Comparison of ENCODE assay signal across 10 mouse cellular contexts in the genomic region with DNA sequence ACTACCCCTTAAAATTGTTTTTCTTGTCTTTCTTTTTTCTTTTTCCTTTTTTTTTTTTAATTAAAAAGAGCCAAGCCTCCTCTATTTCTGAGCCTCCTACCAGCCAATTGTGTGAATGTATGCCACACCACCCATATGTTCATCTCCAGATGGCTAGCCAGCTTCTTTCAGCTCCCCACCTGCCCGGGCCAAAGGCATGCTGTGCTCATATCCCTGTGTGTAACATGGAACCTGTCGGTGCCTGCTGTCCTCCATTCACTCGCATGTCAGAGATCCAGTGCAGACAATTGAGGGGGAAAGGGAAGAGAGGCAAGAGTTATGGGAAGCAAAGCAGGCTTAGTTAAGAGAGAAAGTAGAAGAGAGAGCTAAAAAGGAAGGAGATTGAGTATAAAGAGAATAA.
DNase-seq lines count a peak whose midpoint lies in the region; ATAC-seq lines count a peak whose summit lies in the region.
"Had no signal": no experiment of that assay in that cellular context is flagged by ENCODE, and none has a peak within 500 bp of the region (broad histone marks: within the 10 kb centered on the region; RNA-seq: fewer than 3 reads in every experiment).

No protein-coding gene starts in this region.

- H3K4me2 ChIP-seq in neural tube, embryonic 15.5 days, result no peak overlapping the region
- no peak overlapping the region for H3K4me2 ChIP-seq in hindbrain, embryonic 11.5 days (replicated peaks; ENCODE audit: low read depth, low read length)
- no peak overlapping the region for H3K4me2 ChIP-seq in kidney, embryonic 14.5 days (replicated peaks; ENCODE audit: low read depth, low read length)
- H3K4me2 ChIP-seq: kidney, embryonic 15.5 days had no signal

- no peaks in the 10 kb centered on the region for H3K27me3 ChIP-seq in neural tube, embryonic 15.5 days (replicated peaks)
- no peaks in the 10 kb centered on the region for H3K27me3 ChIP-seq in hindbrain, embryonic 11.5 days (ENCODE audit: control insufficient read depth, insufficient read depth, low read length)
- no peaks in the 10 kb centered on the region for H3K27me3 ChIP-seq in kidney, embryonic 14.5 days (ENCODE audit: control insufficient read depth, insufficient read depth, low read length)
- H3K27me3 ChIP-seq: kidney, embryonic 15.5 days had no signal

- no peaks in the 10 kb centered on the region for H3K4me1 ChIP-seq in neural tube, embryonic 15.5 days
- H3K4me1 ChIP-seq in hindbrain, embryonic 11.5 days (replicated peaks; ENCODE audit: control insufficient read depth, insufficient read depth, low read length), result no peaks in the 10 kb centered on the region
- no peaks in the 10 kb centered on the region for H3K4me1 ChIP-seq in kidney, embryonic 14.5 days (ENCODE audit: control insufficient read depth, insufficient read depth, low read length)
- H3K4me1 ChIP-seq: kidney, embryonic 15.5 days had no signal

- H3K27ac ChIP-seq in neural tube, embryonic 15.5 days (replicated peaks), result no peak overlapping the region
- H3K27ac ChIP-seq in hindbrain, embryonic 11.5 days (ENCODE audit: low read depth, low read length), result no peak overlapping the region
- H3K27ac ChIP-seq in kidney, embryonic 14.5 days (ENCODE audit: low read depth, low read length), result no peak overlapping the region
- H3K27ac ChIP-seq: kidney, embryonic 15.5 days had no signal

- H3K9me3 ChIP-seq in neural tube, embryonic 15.5 days (replicated peaks), result no peaks in the 10 kb centered on the region
- no peaks in the 10 kb centered on the region for H3K9me3 ChIP-seq in hindbrain, embryonic 11.5 days (ENCODE audit: control insufficient read depth, low read length)
- H3K9me3 ChIP-seq in kidney, embryonic 14.5 days (ENCODE audit: control insufficient read depth, low read length), result no peaks in the 10 kb centered on the region
- H3K9me3 ChIP-seq: kidney, embryonic 15.5 days had no signal

- intact Hi-C loops in left cerebral cortex, postnatal 14 days (cut with DNase I), result no loop called here

- no peak overlapping the region for H3K9ac ChIP-seq in neural tube, embryonic 15.5 days (replicated peaks)
- no peak overlapping the region for H3K9ac ChIP-seq in hindbrain, embryonic 11.5 days (ENCODE audit: low read depth, low read length)
- H3K9ac ChIP-seq in kidney, embryonic 14.5 days (ENCODE audit: low read depth, low read length), result no peak overlapping the region
- H3K9ac ChIP-seq: kidney, embryonic 15.5 days had no signal

- no peak for ATAC-seq in neural tube, embryonic 15.5 days (ENCODE audit: low FRiP score)
- peak; percentile 72; the same call in 1 of the 2 replicates for ATAC-seq in hindbrain, embryonic 11.5 days (ENCODE audit: low FRiP score)
- ATAC-seq in kidney, embryonic 14.5 days (ENCODE audit: low FRiP score, low TSS enrichment), result no peak

- DNase-seq in neural tube, embryonic 10.5 days (ENCODE audit: extremely low spot score, low spot score), result peak; percentile 13
- peak; percentile 27 for DNase-seq in hindbrain, embryonic 11.5 days (ENCODE audit: low spot score)
- DNase-seq in left cerebral cortex, postnatal 14 days (ENCODE audit: low spot score in 2 of 2), result peak; percentile 3 to 27
- no peak for DNase-seq in lung, postnatal 25 days (ENCODE audit: low spot score)
- DNase-seq in adrenal gland, postnatal 10 days, result no peak
- DNase-seq in lung, postnatal 14 days, result no peak

- no peaks in the 10 kb centered on the region for H3K36me3 ChIP-seq in neural tube, embryonic 15.5 days
- no peaks in the 10 kb centered on the region for H3K36me3 ChIP-seq in hindbrain, embryonic 11.5 days (ENCODE audit: control insufficient read depth, insufficient read depth, low read length)
- no peaks in the 10 kb centered on the region for H3K36me3 ChIP-seq in kidney, embryonic 14.5 days (ENCODE audit: control insufficient read depth, insufficient read depth, low read length)
- H3K36me3 ChIP-seq: kidney, embryonic 15.5 days had no signal

- WGBS in neural tube, embryonic 15.5 days, result 40% methylated on average over 3 of the region's 3 CpGs
- WGBS in hindbrain, embryonic 11.5 days, result 50% methylated on average over 3 of the region's 3 CpGs
- WGBS in kidney, embryonic 14.5 days, result 87% methylated on average over 3 of the region's 3 CpGs

- no peak overlapping the region for H3K4me3 ChIP-seq in neural tube, embryonic 15.5 days (replicated peaks)
- no peak overlapping the region for H3K4me3 ChIP-seq in hindbrain, embryonic 11.5 days (ENCODE audit: low read depth, low read length)
- H3K4me3 ChIP-seq in kidney, embryonic 14.5 days (ENCODE audit: low read length), result no peak overlapping the region
- H3K4me3 ChIP-seq: erythroblast, embryonic 14.5 days; kidney, embryonic 15.5 days had no signal

Comparison
In these comparisons a context has a peak if more than half of its experiments do, and no peak if none do; other contexts are left out.
1. DNase-seq: peak in neural tube, embryonic 10.5 days (single experiment), hindbrain, embryonic 11.5 days (single experiment) and left cerebral cortex, postnatal 14 days (2 of 2); none in lung, postnatal 25 days (single experiment), adrenal gland, postnatal 10 days (single experiment) and lung, postnatal 14 days (single experiment).